In the genomic region with DNA sequence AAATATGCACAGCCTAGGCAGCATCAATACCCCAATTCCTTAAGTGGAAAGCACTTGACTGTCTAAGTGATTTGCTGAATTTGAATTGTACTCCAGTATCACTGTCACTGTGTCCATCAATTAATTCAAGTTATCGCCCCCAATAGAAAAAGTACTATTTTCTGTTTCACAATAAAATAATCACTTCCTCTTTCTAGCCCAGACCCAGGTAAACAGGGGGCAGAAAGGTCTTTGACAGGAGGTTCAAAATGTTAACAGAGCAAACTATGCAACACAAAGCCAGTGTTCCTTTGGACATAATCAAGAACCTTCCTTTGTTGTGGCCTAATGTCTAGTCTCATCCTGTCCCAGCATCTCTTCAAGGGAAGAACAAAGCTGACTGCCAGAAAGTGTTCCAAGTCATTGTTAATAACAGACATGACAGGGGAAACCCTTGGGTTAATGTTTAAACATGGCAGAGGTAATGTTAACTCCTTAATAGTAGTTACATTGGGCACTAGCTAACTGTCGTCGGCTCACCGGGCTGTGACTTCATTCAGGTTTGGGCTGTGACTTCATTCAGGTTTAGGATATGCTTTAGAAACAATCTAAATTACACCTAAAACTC, we compare ENCODE assay signal across 28 mouse cellular contexts. TPM values are rescaled to one million over a fixed set of nuclear protein-coding genes. Genes with fewer than 3 reads are reported as not detected.
DNase-seq lines count a peak whose midpoint lies in the region; ATAC-seq lines count a peak whose summit lies in the region.
"Had no signal": no experiment of that assay in that cellular context is flagged by ENCODE, and none has a peak within 500 bp of the region (broad histone marks: within the 10 kb centered on the region; RNA-seq: fewer than 3 reads in every experiment).

No protein-coding gene starts in this region.

- peak overlapping the region; percentile 65 for H3K27ac ChIP-seq in kidney, embryonic 16.5 days (ENCODE audit: low read length)
- peak overlapping the region; percentile 46 for H3K27ac ChIP-seq in lung, embryonic 16.5 days (ENCODE audit: low read length)
- H3K27ac ChIP-seq in intestine, embryonic 15.5 days: no peak overlapping the region
- H3K27ac ChIP-seq in liver, embryonic 16.5 days (ENCODE audit: low read length): no peak overlapping the region
- H3K27ac ChIP-seq: embryonic facial prominence, embryonic 12.5 days; hindbrain, embryonic 10.5 days; kidney, postnatal 0 days; left cerebral cortex, adult 2 months; limb, embryonic 15.5 days; midbrain, embryonic 10.5 days had no signal

- peak; percentile 61; the same call in 1 of the 2 replicates for ATAC-seq in kidney, embryonic 16.5 days (ENCODE audit: low FRiP score, low TSS enrichment)
- ATAC-seq in lung, embryonic 16.5 days (ENCODE audit: low read depth): peak; percentile 15; the same call in 1 of the 2 replicates
- 0 out of 2 replicates have a peak, but pooled peaks have one; percentile 47 for ATAC-seq in intestine, embryonic 15.5 days
- ATAC-seq in liver, embryonic 16.5 days (ENCODE audit: low read depth): peak; percentile 27; the same call in 1 of the 2 replicates
- ATAC-seq: activated CD4-positive, CD25-positive, alpha-beta regulatory T cell, adult 4 months; forebrain, postnatal 0 days; hindbrain, embryonic 16.5 days; midbrain, embryonic 16.5 days had no signal

- H3K4me1 ChIP-seq in kidney, embryonic 16.5 days (ENCODE audit: insufficient read depth, low read length): peaks cover 38% of the 10 kb centered on the region
- peaks cover 19% of the 10 kb centered on the region for H3K4me1 ChIP-seq in lung, embryonic 16.5 days (replicated peaks; ENCODE audit: control insufficient read depth, insufficient read depth, low read length)
- peaks cover 9% of the 10 kb centered on the region; the same call in 1 of the 2 replicates for H3K4me1 ChIP-seq in intestine, embryonic 15.5 days (replicated peaks)
- no peaks in the 10 kb centered on the region for H3K4me1 ChIP-seq in liver, embryonic 16.5 days (ENCODE audit: control insufficient read depth, low read depth, low read length)

- H3K4me3 ChIP-seq in kidney, embryonic 16.5 days (ENCODE audit: low read length): no peak overlapping the region
- H3K4me3 ChIP-seq in lung, embryonic 16.5 days (ENCODE audit: low read length): no peak overlapping the region
- no peak overlapping the region for H3K4me3 ChIP-seq in intestine, embryonic 15.5 days (replicated peaks)
- no peak overlapping the region for H3K4me3 ChIP-seq in liver, embryonic 16.5 days (ENCODE audit: low read depth, low read length)
- H3K4me3 ChIP-seq: embryonic facial prominence, embryonic 12.5 days; heart, embryonic 12.5 days; hindbrain, embryonic 10.5 days; left cerebral cortex, adult 2 months; limb, embryonic 15.5 days; midbrain, embryonic 10.5 days had no signal

- H3K27me3 ChIP-seq in kidney, embryonic 16.5 days (ENCODE audit: insufficient read depth, low read length): no peaks in the 10 kb centered on the region
- H3K27me3 ChIP-seq in lung, embryonic 16.5 days (ENCODE audit: control insufficient read depth, insufficient read depth, low read depth, low read length): no peaks in the 10 kb centered on the region
- no peaks in the 10 kb centered on the region for H3K27me3 ChIP-seq in intestine, embryonic 15.5 days (replicated peaks)
- H3K27me3 ChIP-seq in liver, embryonic 16.5 days (ENCODE audit: control insufficient read depth, insufficient read depth, low read depth, low read length): no peaks in the 10 kb centered on the region
- H3K27me3 ChIP-seq: embryonic facial prominence, embryonic 12.5 days; heart, embryonic 12.5 days; limb, embryonic 15.5 days had no signal

- no peaks in the 10 kb centered on the region for H3K36me3 ChIP-seq in kidney, embryonic 16.5 days (ENCODE audit: insufficient read depth, low read length)
- H3K36me3 ChIP-seq in lung, embryonic 16.5 days (ENCODE audit: control insufficient read depth, insufficient read depth, low read length): no peaks in the 10 kb centered on the region
- no peaks in the 10 kb centered on the region for H3K36me3 ChIP-seq in intestine, embryonic 15.5 days
- no peaks in the 10 kb centered on the region for H3K36me3 ChIP-seq in liver, embryonic 16.5 days (ENCODE audit: control insufficient read depth, insufficient read depth)
- H3K36me3 ChIP-seq: embryonic facial prominence, embryonic 12.5 days; heart, embryonic 12.5 days; hindbrain, embryonic 10.5 days; limb, embryonic 15.5 days; midbrain, embryonic 10.5 days had no signal

- no peak overlapping the region for H3K9ac ChIP-seq in kidney, embryonic 16.5 days (replicated peaks; ENCODE audit: low read length)
- no peak overlapping the region for H3K9ac ChIP-seq in lung, embryonic 16.5 days (ENCODE audit: low read length)
- no peak overlapping the region for H3K9ac ChIP-seq in intestine, embryonic 15.5 days
- no peak overlapping the region for H3K9ac ChIP-seq in liver, embryonic 16.5 days (ENCODE audit: low read depth, low read length)
- H3K9ac ChIP-seq: embryonic facial prominence, embryonic 12.5 days; forebrain, postnatal 0 days; heart, embryonic 12.5 days; limb, embryonic 15.5 days had no signal

- 63% methylated on average over 4 of the region's 4 CpGs for WGBS in kidney, embryonic 16.5 days
- WGBS in lung, embryonic 16.5 days: 43% methylated on average over 4 of the region's 4 CpGs
- 62% methylated on average over 4 of the region's 4 CpGs for WGBS in intestine, embryonic 15.5 days
- WGBS in liver, embryonic 16.5 days (ENCODE audit: insufficient replicate concordance): 77% methylated on average over 4 of the region's 4 CpGs

- no peak overlapping the region for H3K4me2 ChIP-seq in kidney, embryonic 16.5 days (replicated peaks; ENCODE audit: low read depth, low read length)
- H3K4me2 ChIP-seq in lung, embryonic 16.5 days (ENCODE audit: low read depth, low read length): no peak overlapping the region
- H3K4me2 ChIP-seq in intestine, embryonic 15.5 days (replicated peaks): no peak overlapping the region
- H3K4me2 ChIP-seq in liver, embryonic 16.5 days (ENCODE audit: low read depth, low read length): no peak overlapping the region
- H3K4me2 ChIP-seq: embryonic facial prominence, embryonic 12.5 days; heart, embryonic 12.5 days; limb, embryonic 15.5 days had no signal

- no peak for DNase-seq in kidney, postnatal 4 days
- DNase-seq in lung, postnatal 10 days: no peak
- DNase-seq in cerebellum, postnatal 10 days: no peak
- DNase-seq: adrenal gland, postnatal 10 days; cerebellum, adult 18-20 months; cerebellum, postnatal 25 days; forebrain, postnatal 0 days; gastrocnemius, postnatal 25 days; heart, adult 18-20 months; heart, postnatal 10 days; layer of hippocampus, adult 9-11 months; left cerebral cortex, postnatal 4 days; thymus, adult 18-20 months; thymus, postnatal 36 days had no signal

- no peaks in the 10 kb centered on the region for H3K9me3 ChIP-seq in kidney, embryonic 16.5 days (ENCODE audit: low read length)
- H3K9me3 ChIP-seq in lung, embryonic 16.5 days (ENCODE audit: control insufficient read depth, low read length): no peaks in the 10 kb centered on the region
- no peaks in the 10 kb centered on the region for H3K9me3 ChIP-seq in intestine, embryonic 15.5 days
- no peaks in the 10 kb centered on the region for H3K9me3 ChIP-seq in liver, embryonic 16.5 days (replicated peaks; ENCODE audit: control insufficient read depth, low read length)
- H3K9me3 ChIP-seq: embryonic facial prominence, embryonic 12.5 days; heart, embryonic 12.5 days; hindbrain, embryonic 10.5 days; limb, embryonic 15.5 days; midbrain, embryonic 10.5 days had no signal

RNA-seq across cellular contexts. Expression of gene Znrf3, which starts 42.4 kb away (rescaled TPM):
- 16.5 and 18.8 TPM in 2 replicates for polyA plus RNA-seq in kidney, embryonic 16.5 days (2015; fragmentation: Nextera tagmentation; extraction: Ambion mirVana)
- 15.9 and 17.2 TPM in 2 replicates for polyA plus RNA-seq in lung, embryonic 16.5 days (2015; fragmentation: Nextera tagmentation; extraction: Ambion mirVana)
- polyA plus RNA-seq in intestine, embryonic 15.5 days (2015; fragmentation: Nextera tagmentation; extraction: Ambion mirVana): 9.0 and 9.6 TPM in 2 replicates
- polyA plus RNA-seq in liver, embryonic 16.5 days (2015; fragmentation: Nextera tagmentation; extraction: Ambion mirVana): 2.9 and 3.1 TPM in 2 replicates

Comparison
In these comparisons a context has a peak if more than half of its experiments do, and no peak if none do; other contexts are left out.
1. H3K27ac ChIP-seq: peak in kidney, embryonic 16.5 days (single experiment) and lung, embryonic 16.5 days (single experiment); none in intestine, embryonic 15.5 days (single experiment) and liver, embryonic 16.5 days (single experiment).
2. Peak in every context shown above with its lines, with median percentiles within 50 percentile points of each other: ATAC-seq.